Mouse (Mus musculus) lung, postnatal 10 days (tissue): ENCODE data around the gene Socs5.
A peak's percentile ranks its signal among the peaks of the same experiment; 100 is the strongest.

Experiments
- DNase-seq: peaks from one replicate; pipeline ENCODE4 v3.0.0; 2021

Socs5 gene

DNA sequence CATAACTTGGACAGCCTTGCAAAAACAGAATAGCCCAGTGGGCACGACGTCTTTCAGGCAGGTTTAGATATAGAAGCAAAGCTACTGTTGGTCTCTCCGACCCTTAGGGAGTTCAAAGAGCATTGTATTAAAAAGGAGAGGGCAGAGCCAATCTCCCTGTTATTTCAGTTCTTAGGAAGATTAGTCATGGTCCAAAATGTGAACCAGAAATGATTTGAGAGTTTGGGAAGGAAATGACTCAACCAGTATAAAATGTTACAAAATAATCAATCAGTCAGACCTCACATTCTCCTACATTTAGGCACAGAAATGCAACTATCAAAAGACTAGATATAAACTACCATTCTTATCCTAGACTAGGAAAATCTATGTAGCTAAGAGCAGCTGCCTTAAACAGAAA is 64.6 kb downstream of the Socs5 start:
- DNase-seq = no peak

DNA sequence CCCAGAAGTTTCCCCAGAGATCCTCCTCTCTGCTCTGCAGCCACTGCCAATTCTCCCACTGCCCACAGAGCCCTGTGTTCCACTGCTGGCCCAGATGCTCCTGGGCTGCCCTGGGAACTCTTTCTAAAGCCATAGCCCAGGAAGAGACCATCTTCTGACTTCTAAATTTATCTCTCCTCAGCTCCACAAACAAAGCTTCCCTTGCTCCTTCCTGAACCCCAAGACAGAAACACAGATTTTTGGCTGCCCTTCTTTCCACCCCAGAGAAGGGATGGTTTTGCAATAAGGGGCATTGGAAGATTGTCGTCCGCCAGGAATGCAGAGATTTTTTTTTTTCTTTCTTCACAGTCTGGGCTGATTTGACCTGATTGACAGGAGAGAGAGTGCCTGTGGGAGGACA is 66.5 kb downstream of the Socs5 start:
- DNase-seq = no peak

DNA sequence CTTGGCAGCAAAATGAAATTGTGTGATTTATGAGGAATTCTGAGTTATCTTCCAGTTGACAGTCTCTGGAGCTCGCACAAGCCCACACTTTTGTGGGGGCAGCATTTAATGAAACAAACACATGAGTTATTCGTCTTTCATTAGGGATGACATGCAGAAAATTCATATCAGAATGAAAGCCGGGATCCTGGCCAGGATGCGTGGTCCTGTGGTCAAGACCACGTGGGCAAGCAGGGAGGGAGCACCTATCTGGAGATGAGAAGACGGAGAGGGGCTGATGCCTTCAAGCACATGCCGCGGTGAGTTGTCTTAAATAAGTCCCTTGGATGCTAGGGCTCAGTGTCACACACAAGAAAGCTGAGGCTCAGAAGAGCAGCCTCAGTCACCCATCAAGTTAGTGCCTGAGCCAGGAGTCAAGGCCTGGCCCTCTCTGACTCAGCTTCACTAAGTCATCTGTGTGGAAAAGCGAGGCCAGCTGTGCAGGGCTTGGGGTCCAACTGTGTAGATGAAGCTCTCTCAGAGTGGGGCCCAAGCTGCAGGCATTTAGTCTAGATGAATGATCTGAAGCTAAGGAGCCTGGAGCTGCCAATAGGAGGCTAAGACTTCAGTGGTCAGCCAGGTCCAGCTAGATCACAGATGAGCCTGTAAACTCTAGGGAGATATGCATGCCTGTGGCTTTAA is 67.3 kb downstream of the Socs5 start:
- no peak for DNase-seq

DNA sequence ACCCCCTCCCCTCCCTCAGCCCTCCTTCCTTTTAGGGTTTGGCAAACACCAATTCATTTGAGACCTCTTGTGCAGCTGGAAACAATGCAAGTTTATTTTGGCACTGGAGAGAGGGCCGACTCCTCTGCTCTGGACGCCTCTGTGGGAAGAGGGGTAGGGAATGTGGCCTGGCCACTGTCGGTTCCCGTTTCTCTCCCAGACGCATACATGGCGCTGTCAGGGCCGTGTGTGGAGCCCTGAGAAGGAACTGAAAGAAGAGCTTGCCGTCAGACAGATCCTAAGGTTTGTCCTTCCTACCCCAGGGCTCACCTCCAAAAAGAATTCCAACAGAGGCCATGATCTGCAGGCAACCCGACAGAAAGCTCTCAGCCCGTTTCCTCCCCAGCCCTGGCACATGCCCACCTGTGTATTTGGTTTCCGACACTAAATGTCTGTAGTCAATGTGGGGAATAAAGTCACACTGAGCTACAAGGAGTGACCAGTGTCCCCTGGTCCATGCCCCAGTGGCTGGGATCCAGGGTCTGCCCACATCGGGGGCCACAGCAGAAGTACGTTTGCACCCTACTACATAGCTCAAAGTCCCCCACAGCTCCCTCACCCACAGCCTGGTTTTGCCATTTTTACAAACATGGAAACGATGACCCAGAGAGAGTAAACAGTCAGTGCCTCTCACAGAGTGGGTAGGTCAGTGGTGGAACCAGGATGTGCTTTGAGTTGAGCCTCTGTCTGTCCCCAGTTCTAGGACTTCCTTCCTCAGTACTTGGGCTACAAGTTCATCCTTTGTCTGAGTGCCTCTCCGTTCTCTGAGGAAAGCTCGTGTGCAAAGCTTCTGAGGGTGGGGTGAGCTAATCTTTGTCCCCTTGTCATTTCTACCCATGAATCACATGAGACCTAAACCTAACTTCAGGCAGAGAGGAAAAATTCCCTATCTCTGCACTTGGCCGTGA is 68.9 kb downstream of the Socs5 start:
- peak; percentile 61 for DNase-seq

DNA sequence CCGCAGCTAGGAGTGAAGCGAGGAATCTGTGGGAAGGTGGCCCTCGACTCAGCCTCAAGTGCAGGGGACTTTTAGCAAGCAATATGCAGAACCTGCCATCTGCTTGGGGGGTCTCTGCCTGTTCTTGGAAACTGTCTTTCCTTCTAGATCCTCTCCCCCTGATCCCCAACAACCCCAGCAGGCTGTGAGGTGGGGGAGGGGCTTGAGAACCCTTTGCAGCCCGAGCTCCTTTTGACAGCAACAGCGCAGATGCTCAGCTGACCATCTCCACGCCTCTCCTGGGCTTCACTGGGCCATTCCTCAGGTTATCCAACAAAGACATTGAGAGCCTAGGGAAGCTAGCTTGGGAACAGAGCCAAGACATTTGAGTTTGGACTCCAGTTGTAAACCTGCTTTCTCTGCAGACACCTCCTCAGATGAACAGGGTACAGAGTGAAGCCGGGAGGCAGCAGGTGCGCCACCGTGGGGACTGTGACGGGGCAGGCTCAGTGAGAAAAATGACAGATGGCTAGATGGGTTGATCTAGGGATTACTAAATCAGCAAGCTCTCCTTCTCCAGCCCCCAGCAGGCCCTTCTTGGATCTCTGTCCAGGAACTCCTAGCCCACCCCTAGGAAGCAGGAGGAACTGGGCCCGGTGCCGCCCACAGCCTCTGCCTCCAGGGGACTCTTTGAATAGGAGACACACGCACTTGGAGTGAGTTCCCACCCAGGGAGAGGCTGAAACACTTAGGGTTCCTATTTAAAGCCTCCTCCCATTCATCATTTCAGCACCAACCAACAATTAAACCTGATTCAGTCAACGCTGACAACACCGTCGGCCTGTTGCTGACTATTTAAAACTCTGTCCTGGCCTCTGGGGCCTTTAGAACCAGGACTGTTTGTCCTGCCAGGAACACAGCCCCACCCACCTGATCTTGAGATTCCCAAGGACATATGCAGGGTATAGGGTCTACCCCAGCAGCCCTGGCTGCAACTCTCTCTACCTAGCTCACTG is 71.4 kb downstream of the Socs5 start:
- DNase-seq = no peak

DNA sequence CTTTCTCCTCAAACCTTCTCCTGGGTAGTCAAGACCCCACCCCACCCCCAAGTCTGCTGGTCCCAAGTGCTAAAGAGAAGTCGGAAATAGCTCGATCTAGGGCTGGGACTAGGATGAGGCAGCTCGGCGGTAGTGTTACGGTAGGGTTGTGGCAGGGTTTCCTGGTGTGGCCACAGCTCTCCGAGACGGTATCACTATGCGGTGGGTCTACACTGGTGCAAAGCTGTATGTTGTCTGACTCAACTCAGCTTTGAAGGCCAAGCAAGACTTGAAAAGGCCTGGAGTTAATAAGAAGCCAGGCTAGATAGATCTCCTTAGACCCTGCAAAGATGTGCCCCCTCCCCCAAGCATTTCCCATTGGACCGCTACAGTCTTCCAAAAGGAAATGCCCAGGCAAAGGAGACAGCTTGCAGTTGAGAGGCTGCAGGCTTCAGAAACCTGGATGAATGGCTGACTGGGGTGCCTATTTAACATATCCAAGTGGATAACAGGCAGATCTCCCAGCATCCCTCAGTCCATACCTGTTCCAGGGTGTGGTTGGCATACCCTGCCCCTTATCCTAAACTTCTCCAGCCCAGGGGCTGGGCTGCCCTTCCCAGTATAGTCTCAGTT is 72.6 kb downstream of the Socs5 start:
- DNase-seq = no peak

DNA sequence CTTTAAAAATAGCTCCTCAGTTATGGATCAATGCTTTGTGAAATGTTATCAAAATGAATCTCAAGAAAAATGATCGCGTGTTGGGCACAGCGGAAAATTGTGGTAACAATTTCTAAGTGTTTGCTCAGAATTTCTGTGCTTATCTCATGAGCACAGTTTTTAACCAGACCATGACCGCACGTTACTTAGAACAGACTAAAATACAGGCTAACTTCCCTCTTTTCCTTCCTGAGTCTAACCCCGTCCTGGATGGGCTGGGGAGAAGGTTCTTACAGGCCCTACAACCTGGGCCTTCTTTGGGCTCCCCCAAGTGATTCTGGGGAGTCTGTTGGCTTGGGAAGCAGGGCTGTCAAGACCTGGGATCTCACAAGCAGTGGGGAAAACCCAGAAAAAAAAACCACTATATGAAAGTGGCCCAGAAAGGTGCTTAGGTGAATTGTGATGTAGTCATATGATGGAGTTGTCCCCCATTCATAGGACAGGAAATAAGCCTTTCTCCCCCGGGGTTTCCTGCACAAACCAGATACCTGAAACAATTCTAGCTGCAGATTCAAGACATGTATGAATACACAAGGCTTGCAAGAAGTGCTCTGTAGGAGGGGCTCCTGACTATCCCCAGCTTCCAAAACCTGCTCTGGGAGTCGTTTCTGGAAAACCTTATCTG is 74.3 kb downstream of the Socs5 start:
- no peak for DNase-seq

DNA sequence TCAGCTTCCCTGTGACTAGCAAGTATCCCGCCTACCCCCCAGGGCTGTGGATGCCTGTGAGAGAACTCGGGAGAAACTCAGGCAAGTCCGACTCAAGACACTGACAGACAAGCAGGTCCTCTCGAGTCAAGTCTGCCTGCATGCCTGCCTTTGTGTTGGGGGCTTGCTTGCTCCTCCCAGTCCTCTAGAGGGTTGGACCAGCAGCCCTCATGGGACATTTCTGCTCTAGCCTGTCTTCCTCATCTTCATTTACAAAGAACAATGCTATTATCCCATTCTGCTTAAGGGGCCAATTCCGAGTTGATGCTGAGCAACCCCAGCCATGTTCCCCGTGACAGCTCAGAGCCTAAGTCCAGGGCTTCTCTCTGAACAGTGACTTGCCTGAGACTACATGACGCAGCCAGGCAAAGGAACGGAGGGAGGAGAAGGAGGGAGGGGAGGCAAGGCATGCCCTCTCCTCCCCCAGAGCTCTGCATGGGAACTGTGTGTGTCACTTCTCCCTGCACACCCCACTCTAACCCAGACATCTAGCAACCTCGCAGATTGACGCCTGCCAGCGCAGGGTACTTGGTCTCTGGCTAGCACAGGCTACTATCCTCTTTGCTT is 78.1 kb downstream of the Socs5 start:
- no peak for DNase-seq

DNA sequence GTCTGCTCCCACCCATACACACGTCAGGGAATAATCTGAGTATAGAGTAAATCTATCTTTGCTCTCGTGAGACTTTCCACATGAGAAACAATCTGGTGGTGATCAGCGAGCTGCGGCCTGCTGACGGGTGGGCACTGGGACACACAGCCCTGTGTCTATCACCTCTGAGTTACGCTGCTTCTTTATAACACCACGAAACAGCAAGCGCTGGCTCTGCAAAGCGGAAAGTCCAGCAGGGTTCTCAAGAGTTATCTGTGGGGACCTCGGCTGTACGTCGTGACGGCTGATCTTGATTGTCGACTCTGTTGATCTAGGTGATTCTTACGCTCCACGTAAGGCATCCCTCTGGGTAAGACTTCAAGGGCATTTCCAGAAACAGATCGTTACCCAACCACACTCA is 79.5 kb downstream of the Socs5 start:
- DNase-seq = no peak
